Mouse (Mus musculus): ENCODE measurements around the gene St6galnac3. TPM values are rescaled to one million over a fixed set of nuclear protein-coding genes. Genes with fewer than 3 reads are reported as not detected.

St6galnac3 gene
- total and polyA plus RNA-seq, 3 experiments = 0.08 to 1.1 (median 0.38) TPM

- no peak overlapping the region for H3K4me2 ChIP-seq (ENCODE audit: insufficient read depth, low read depth, poor library complexity, severe bottlenecking)
- dilution Hi-C loops (cut with MboI; ENCODE audit: extremely low pct_ligation_motif_present, extremely low pct_unique_long_range_greater_than_20kb, low sequenced_read_pairs) (loop anchor here (25.0 kb wide), 1 partner anchor 143 kb away; no protein-coding TSS in a partner anchor), in situ Hi-C loops (cut with MboI; ENCODE audit: low pct_ligation_motif_present, low pct_unique_long_range_greater_than_20kb, low sequenced_read_pairs) (no loop called here)
- H3K9ac ChIP-seq (ENCODE audit: insufficient read depth, low read depth) = no peak overlapping the region
- no peak for DNase-seq (ENCODE audit: extremely low read depth)
- no peaks in the 10 kb centered on the region for H3K36me3 ChIP-seq (replicated peaks in 1 of 2; ENCODE audit: control insufficient read depth in 1 of 2, insufficient read depth in 1 of 2, low read length in 1 of 2)
- no peak overlapping the region for H3K27ac ChIP-seq (ENCODE audit: insufficient read depth, low read depth)
- peaks cover 12 to 39% of the 10 kb centered on the region in 2 experiments for H3K4me1 ChIP-seq (ENCODE audit: control insufficient read depth in 1 of 2, insufficient read depth in 2 of 2)
- H3K79me2 ChIP-seq (replicated peaks; ENCODE audit: control insufficient read depth, extremely low read depth, insufficient read depth, poor library complexity, severe bottlenecking) = no peaks in the 10 kb centered on the region
- H3K9me3 ChIP-seq (replicated peaks; ENCODE audit: low read length) = no peaks in the 10 kb centered on the region
- no peaks in the 10 kb centered on the region for H3K27me3 ChIP-seq (replicated peaks)
- TF ChIP-seq ZKSCAN1 (IDR thresholded peaks at IDR 0.05; ENCODE audit: borderline replicate concordance, low read depth, low read length) (no peak), SMC3 (IDR thresholded peaks at IDR 0.05; ENCODE audit: low read depth, low read length) (no peak), CTCF (conservative IDR thresholded peaks at IDR 0.05 in 1 of 2, IDR thresholded peaks at IDR 0.05 in 1 of 2; ENCODE audit: low read depth in 2 of 2, low read length in 2 of 2) (no peak), EP300 (IDR thresholded peaks at IDR 0.05; ENCODE audit: low read length) (no peak), POLR2A (IDR thresholded peaks at IDR 0.05; ENCODE audit: low read depth, low read length) (no peak), GABPA (IDR thresholded peaks at IDR 0.05; ENCODE audit: insufficient replicate concordance, low read depth, low read length) (no peak), UBTF (IDR thresholded peaks at IDR 0.05; ENCODE audit: low read depth, low read length) (no peak), MAZ (IDR thresholded peaks at IDR 0.05; ENCODE audit: low read depth, low read length) (no peak)
- no peak overlapping the region for H3K4me3 ChIP-seq (replicated peaks in 1 of 3; ENCODE audit: low read depth in 2 of 3, low read length in 2 of 3, poor library complexity in 1 of 3)
Observed at GRCm38 (mm10) chr3:153669329-153669728, 55.6 kb downstream of the St6galnac3 start.

- dilution Hi-C loops (cut with MboI; ENCODE audit: extremely low pct_ligation_motif_present, extremely low pct_unique_long_range_greater_than_20kb, low sequenced_read_pairs) = loop anchor here (25.0 kb wide), 1 partner anchor 144 kb away; no protein-coding TSS in a partner anchor
- DNase-seq (ENCODE audit: extremely low read depth) = no peak
- Histone ChIP-seq H3K79me2 (replicated peaks; ENCODE audit: control insufficient read depth, extremely low read depth, insufficient read depth, poor library complexity, severe bottlenecking) (no peaks in the 10 kb centered on the region), H3K9me3 (replicated peaks; ENCODE audit: low read length) (no peaks in the 10 kb centered on the region), H3K4me1 (ENCODE audit: control insufficient read depth in 1 of 2, insufficient read depth in 2 of 2) (peaks cover 12 to 39% of the 10 kb centered on the region in 2 experiments), H3K27me3 (replicated peaks) (no peaks in the 10 kb centered on the region), H3K4me2 (ENCODE audit: insufficient read depth, low read depth, poor library complexity, severe bottlenecking) (no peak overlapping the region), H3K9ac (ENCODE audit: insufficient read depth, low read depth) (no peak overlapping the region), H3K27ac (ENCODE audit: insufficient read depth, low read depth) (no peak overlapping the region), H3K36me3 (replicated peaks in 1 of 2; ENCODE audit: control insufficient read depth in 1 of 2, insufficient read depth in 1 of 2, low read length in 1 of 2) (no peaks in the 10 kb centered on the region), H3K4me3 (replicated peaks in 1 of 3; ENCODE audit: low read depth in 2 of 3, low read length in 2 of 3, poor library complexity in 1 of 3) (no peak overlapping the region)
- no peak for TF ChIP-seq MYC (IDR thresholded peaks at IDR 0.05; ENCODE audit: low read depth, low read length)
- TF ChIP-seq CHD2 (IDR thresholded peaks at IDR 0.05; ENCODE audit: low read length) = no peak
- no peak for TF ChIP-seq POLR2AphosphoS2 (IDR thresholded peaks at IDR 0.05; ENCODE audit: low read depth, low read length)
- TF ChIP-seq USF2 (conservative IDR thresholded peaks at IDR 0.05; ENCODE audit: low read depth, low read length) = no peak
- no peak for TF ChIP-seq IRF4 (IDR thresholded peaks at IDR 0.05; ENCODE audit: low read depth, low read length)
- TF ChIP-seq ZC3H11A (IDR thresholded peaks at IDR 0.05; ENCODE audit: low read depth, low read length) = no peak
- no peak for TF ChIP-seq SMC3 (IDR thresholded peaks at IDR 0.05; ENCODE audit: low read depth, low read length)
- TF ChIP-seq MAZ (IDR thresholded peaks at IDR 0.05; ENCODE audit: low read depth, low read length) = no peak
- no peak for TF ChIP-seq E2F4 (IDR thresholded peaks at IDR 0.05; ENCODE audit: insufficient replicate concordance, low read depth, low read length)
- no peak for TF ChIP-seq ZKSCAN1 (IDR thresholded peaks at IDR 0.05; ENCODE audit: borderline replicate concordance, low read depth, low read length)
- no peak for TF ChIP-seq UBTF (IDR thresholded peaks at IDR 0.05; ENCODE audit: low read depth, low read length)
- in situ Hi-C loops (cut with MboI; ENCODE audit: low pct_ligation_motif_present, low pct_unique_long_range_greater_than_20kb, low sequenced_read_pairs) = no loop called here
Observed at GRCm38 (mm10) chr3:153668447-153669290, 56.3 kb downstream of the St6galnac3 start.

All from CH12.LX (cell line).